Mouse (Mus musculus): ENCODE data around the gene Cacna1c. TPM values are rescaled to one million over a fixed set of nuclear protein-coding genes. Genes with fewer than 3 reads are reported as not detected.

Cacna1c gene
- total RNA-seq, 1 experiment = 0.98 TPM

- no peaks in the 10 kb centered on the region for H3K9me3 ChIP-seq (ENCODE audit: control insufficient read depth, insufficient read depth, low read depth, low read length)
- H3K4me3 ChIP-seq (ENCODE audit: insufficient read depth in 1 of 2, low read depth in 1 of 2, low read length in 2 of 2, poor library complexity in 1 of 2, severe bottlenecking in 1 of 2) = no peak overlapping the region
- DNase-seq (ENCODE audit: low read depth, low spot score) = no peak
- no peak overlapping the region for H3K27ac ChIP-seq (ENCODE audit: insufficient read depth, low read depth, low read length, poor library complexity, severe bottlenecking)
- in situ Hi-C loops (cut with MboI; ENCODE audit: low sequenced_read_pairs in 2 of 2, unreplicated experiment in 2 of 2) = no loop called here
- no peaks in the 10 kb centered on the region for H3K4me1 ChIP-seq (ENCODE audit: control insufficient read depth in 2 of 2, insufficient read depth in 2 of 2, low read length in 2 of 2, poor library complexity in 1 of 2)
- TF ChIP-seq ZNF384 (IDR thresholded peaks at IDR 0.05; ENCODE audit: low read depth, low read length) (no peak), HCFC1 (IDR thresholded peaks at IDR 0.05; ENCODE audit: borderline replicate concordance, insufficient read depth, low read length) (no peak), CHD2 (IDR thresholded peaks at IDR 0.05; ENCODE audit: low read depth, low read length) (no peak), ZC3H11A (IDR thresholded peaks at IDR 0.05; ENCODE audit: borderline replicate concordance, low read depth, low read length) (no peak), MAFK (IDR thresholded peaks at IDR 0.05; ENCODE audit: insufficient read depth, low read depth, low read length) (no peak)
- no peaks in the 10 kb centered on the region for H3K36me3 ChIP-seq (ENCODE audit: control insufficient read depth, insufficient read depth, low read length, poor library complexity, severe bottlenecking)
- no peak overlapping the region for H3K9ac ChIP-seq (ENCODE audit: insufficient read depth, low read depth, low read length, poor library complexity, severe bottlenecking)
Observed at GRCm38 (mm10) chr6:118983471-118984040, 212.7 kb downstream of the Cacna1c start.

- no peaks in the 10 kb centered on the region for H3K9me3 ChIP-seq (ENCODE audit: control insufficient read depth, insufficient read depth, low read depth, low read length)
- H3K27ac ChIP-seq (ENCODE audit: insufficient read depth, low read depth, low read length, poor library complexity, severe bottlenecking) = no peak overlapping the region
- no peaks in the 10 kb centered on the region for H3K36me3 ChIP-seq (ENCODE audit: control insufficient read depth, insufficient read depth, low read length, poor library complexity, severe bottlenecking)
- no peak for TF ChIP-seq MAFK (IDR thresholded peaks at IDR 0.05; ENCODE audit: insufficient read depth, low read depth, low read length)
- TF ChIP-seq CHD2 (IDR thresholded peaks at IDR 0.05; ENCODE audit: low read depth, low read length) = no peak
- TF ChIP-seq ZC3H11A (IDR thresholded peaks at IDR 0.05; ENCODE audit: borderline replicate concordance, low read depth, low read length) = no peak
- TF ChIP-seq ZNF384 (IDR thresholded peaks at IDR 0.05; ENCODE audit: low read depth, low read length) = no peak
- no peak for TF ChIP-seq HCFC1 (IDR thresholded peaks at IDR 0.05; ENCODE audit: borderline replicate concordance, insufficient read depth, low read length)
- H3K4me1 ChIP-seq (ENCODE audit: control insufficient read depth in 2 of 2, insufficient read depth in 2 of 2, low read length in 2 of 2, poor library complexity in 1 of 2) = no peaks in the 10 kb centered on the region
- H3K9ac ChIP-seq (ENCODE audit: insufficient read depth, low read depth, low read length, poor library complexity, severe bottlenecking) = no peak overlapping the region
- in situ Hi-C loops (cut with MboI; ENCODE audit: low sequenced_read_pairs in 2 of 2, unreplicated experiment in 2 of 2) = no loop called here
- DNase-seq (ENCODE audit: low read depth, low spot score) = no peak
- no peak overlapping the region for H3K4me3 ChIP-seq (ENCODE audit: insufficient read depth in 1 of 2, low read depth in 1 of 2, low read length in 2 of 2, poor library complexity in 1 of 2, severe bottlenecking in 1 of 2)
Observed at GRCm38 (mm10) chr6:118980265-118980664, 216.0 kb downstream of the Cacna1c start.

GRCm38 (mm10) chr6:118977443-118978271, 218.6 kb downstream of the Cacna1c start:
- TF ChIP-seq ZNF384 (IDR thresholded peaks at IDR 0.05; ENCODE audit: low read depth, low read length) = no peak
- no peak for TF ChIP-seq MAFK (IDR thresholded peaks at IDR 0.05; ENCODE audit: insufficient read depth, low read depth, low read length)
- H3K4me1 ChIP-seq (ENCODE audit: control insufficient read depth in 2 of 2, insufficient read depth in 2 of 2, low read length in 2 of 2, poor library complexity in 1 of 2) = no peaks in the 10 kb centered on the region

DNA sequence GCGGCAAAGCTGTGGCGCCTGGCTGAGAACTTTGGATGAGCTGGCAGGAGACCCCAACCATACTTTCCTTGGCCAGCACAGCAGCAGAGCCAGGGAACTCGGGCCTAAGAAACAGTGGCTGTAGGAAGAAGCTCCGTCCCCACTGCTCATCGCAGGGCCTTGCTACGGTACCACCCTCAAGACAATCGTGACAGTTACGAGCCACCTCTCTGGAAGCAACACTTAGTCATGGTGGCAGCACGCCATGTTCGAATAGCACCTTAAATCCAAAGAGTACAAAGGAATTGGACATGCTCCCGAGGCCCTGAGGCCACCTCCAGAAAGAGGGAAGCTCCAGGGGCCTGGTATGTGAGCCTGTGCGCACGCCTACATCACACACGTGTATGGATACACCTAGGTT, 219.6 kb downstream of the Cacna1c start:
- in situ Hi-C loops (cut with MboI; ENCODE audit: low sequenced_read_pairs in 2 of 2, unreplicated experiment in 2 of 2) = no loop called here
- TF ChIP-seq MAFK (IDR thresholded peaks at IDR 0.05; ENCODE audit: insufficient read depth, low read depth, low read length) (no peak), ZNF384 (IDR thresholded peaks at IDR 0.05; ENCODE audit: low read depth, low read length) (no peak), ZC3H11A (IDR thresholded peaks at IDR 0.05; ENCODE audit: borderline replicate concordance, low read depth, low read length) (no peak), HCFC1 (IDR thresholded peaks at IDR 0.05; ENCODE audit: borderline replicate concordance, insufficient read depth, low read length) (no peak), CHD2 (IDR thresholded peaks at IDR 0.05; ENCODE audit: low read depth, low read length) (no peak)
- Histone ChIP-seq H3K36me3 (ENCODE audit: control insufficient read depth, insufficient read depth, low read length, poor library complexity, severe bottlenecking) (no peaks in the 10 kb centered on the region), H3K27ac (ENCODE audit: insufficient read depth, low read depth, low read length, poor library complexity, severe bottlenecking) (no peak overlapping the region), H3K4me3 (ENCODE audit: insufficient read depth in 1 of 2, low read depth in 1 of 2, low read length in 2 of 2, poor library complexity in 1 of 2, severe bottlenecking in 1 of 2) (no peak overlapping the region), H3K9me3 (ENCODE audit: control insufficient read depth, insufficient read depth, low read depth, low read length) (no peaks in the 10 kb centered on the region), H3K4me1 (ENCODE audit: control insufficient read depth in 2 of 2, insufficient read depth in 2 of 2, low read length in 2 of 2, poor library complexity in 1 of 2) (no peaks in the 10 kb centered on the region), H3K9ac (ENCODE audit: insufficient read depth, low read depth, low read length, poor library complexity, severe bottlenecking) (no peak overlapping the region)
- DNase-seq (ENCODE audit: low read depth, low spot score) = no peak

More at GRCm38 (mm10) chr6:118977443-118978271, 218.6 kb downstream of the Cacna1c start:
- H3K4me3 ChIP-seq (ENCODE audit: insufficient read depth in 1 of 2, low read depth in 1 of 2, low read length in 2 of 2, poor library complexity in 1 of 2, severe bottlenecking in 1 of 2) = no peak overlapping the region
- H3K27ac ChIP-seq (ENCODE audit: insufficient read depth, low read depth, low read length, poor library complexity, severe bottlenecking) = no peak overlapping the region
- no peak overlapping the region for H3K9ac ChIP-seq (ENCODE audit: insufficient read depth, low read depth, low read length, poor library complexity, severe bottlenecking)
- no peak for DNase-seq (ENCODE audit: low read depth, low spot score)
- no peaks in the 10 kb centered on the region for H3K9me3 ChIP-seq (ENCODE audit: control insufficient read depth, insufficient read depth, low read depth, low read length)
- in situ Hi-C loops (cut with MboI; ENCODE audit: low sequenced_read_pairs in 2 of 2, unreplicated experiment in 2 of 2) = no loop called here
- no peaks in the 10 kb centered on the region for H3K36me3 ChIP-seq (ENCODE audit: control insufficient read depth, insufficient read depth, low read length, poor library complexity, severe bottlenecking)
